Mouse (Mus musculus) megakaryocyte, adult 5-6 weeks (primary cell): ENCODE data around the gene Pkd1l3. TPM values are rescaled to one million over a fixed set of nuclear protein-coding genes. Genes with fewer than 3 reads are reported as not detected.

Source experiments
- ATAC-seq: 2 replicates; pipeline ENCODE4 v1.8.0; 2016; ENCODE audit warnings: mild to moderate bottlenecking, inconsistent platforms; ENCODE audit not compliant: poor library complexity, severe bottlenecking
- total RNA-seq, 2 experiments: library from RNA; stranded (forward) in 1 of 2; stranded (reverse) in 1 of 2; fragments of 153-499, 151-499 nt in 1 of 2; fragments of 221-1000, 200-1000 nt in 1 of 2; gene quantifications; 2 replicates each; pipeline versions ENCODE4 v1.2.3 to v1.2.4; 2015 to 2017

The Pkd1l3 gene
- total RNA-seq, 2 experiments from 2014 or later = not detected

- ATAC-seq = no peak
These were observed 1.3 kb downstream of the Pkd1l3 start for GRCm38 (mm10) chr8:109615569-109615968.

DNA sequence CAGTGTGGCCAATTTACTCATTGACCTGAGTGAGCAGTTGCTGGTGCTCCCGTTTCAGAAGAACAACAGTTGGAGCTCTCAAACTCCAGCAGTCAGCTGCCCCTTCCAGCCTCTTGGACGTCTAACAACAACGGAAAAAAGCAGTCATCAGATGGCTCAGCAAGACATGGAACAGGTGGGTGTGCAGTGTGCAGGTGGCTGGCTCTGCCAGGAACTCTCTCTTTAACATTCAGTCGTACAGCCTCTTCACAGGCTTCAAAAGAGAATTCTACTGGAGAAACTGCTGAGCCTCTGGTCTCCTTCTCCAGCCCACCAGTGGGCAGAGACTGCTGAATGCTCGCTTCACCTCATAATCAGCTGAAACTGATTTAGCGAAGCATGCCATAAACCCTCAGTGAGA is 14.3 kb downstream of the Pkd1l3 start:
- no peak for ATAC-seq

DNA sequence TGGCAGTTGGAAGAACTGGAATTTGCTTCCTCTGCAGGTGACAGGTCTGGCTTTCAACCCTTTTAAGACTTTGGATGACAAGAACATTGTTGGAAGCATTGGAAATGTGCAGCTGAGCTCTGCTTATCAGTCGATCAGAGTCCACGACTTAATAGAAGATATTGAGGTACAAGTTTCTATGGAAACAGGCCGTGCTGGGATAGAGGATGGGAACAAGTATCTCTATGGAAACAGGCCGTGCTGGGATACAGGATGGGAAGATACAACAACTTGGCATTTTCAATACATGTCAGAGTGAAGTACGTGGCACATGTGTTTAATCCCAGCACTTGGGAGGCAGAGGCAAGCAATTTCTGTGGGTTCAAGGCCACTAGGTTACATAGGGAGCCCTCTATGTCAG is 18.2 kb downstream of the Pkd1l3 start:
- no peak for ATAC-seq

GRCm38 (mm10) chr8:109635146-109635545 is 20.8 kb downstream of the Pkd1l3 start:
- no peak for ATAC-seq

GRCm38 (mm10) chr8:109638851-109639250 is 24.5 kb downstream of the Pkd1l3 start:
- ATAC-seq = no peak

- no peak for ATAC-seq
These were observed 26.1 kb downstream of the Pkd1l3 start for GRCm38 (mm10) chr8:109640410-109640809.

- ATAC-seq = no peak
These were observed 26.9 kb downstream of the Pkd1l3 start for GRCm38 (mm10) chr8:109641236-109641635.

DNA sequence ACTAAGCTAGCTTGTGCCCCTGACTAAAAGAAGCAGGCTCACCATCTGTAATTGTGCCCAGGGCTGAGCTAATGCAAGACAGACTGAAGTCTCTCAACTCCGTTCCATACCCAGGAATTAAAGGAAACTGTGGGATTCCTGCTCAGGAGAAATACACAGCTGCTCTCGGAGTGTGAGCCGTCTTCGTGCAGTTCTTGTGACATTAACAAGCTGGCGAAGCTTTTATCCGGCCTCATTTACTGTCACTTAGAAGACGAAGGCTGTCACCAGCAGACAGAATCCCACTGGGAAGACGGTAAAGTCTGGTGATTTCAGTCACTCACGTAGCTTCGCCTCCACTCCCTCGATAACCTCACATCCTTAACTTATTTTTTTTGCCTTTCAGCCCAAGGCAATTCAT is 33.0 kb downstream of the Pkd1l3 start:
- no peak for ATAC-seq

- ATAC-seq = no peak
These were observed 34.2 kb downstream of the Pkd1l3 start for GRCm38 (mm10) chr8:109648469-109648868.

GRCm38 (mm10) chr8:109650801-109651200 is 36.5 kb downstream of the Pkd1l3 start:
- ATAC-seq = no peak

DNA sequence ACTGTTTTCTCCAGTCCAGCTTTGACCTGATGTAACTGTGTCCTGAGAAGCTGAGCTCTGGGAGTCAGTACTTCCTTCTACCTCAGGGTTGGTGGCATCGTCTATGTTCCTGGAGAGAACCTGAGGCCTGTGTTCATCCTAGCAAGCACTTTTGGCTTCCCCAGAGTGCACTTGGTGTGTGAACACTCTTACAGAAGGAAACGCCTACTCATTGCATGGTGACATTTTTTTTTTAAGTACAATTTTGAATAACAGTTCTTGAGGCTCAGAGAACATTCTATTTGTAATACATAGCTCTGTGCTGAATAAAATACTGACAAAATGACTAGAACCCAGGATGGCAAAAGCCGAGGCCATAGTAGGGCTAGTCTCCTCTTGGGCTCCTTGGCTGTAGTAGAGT is 42.5 kb downstream of the Pkd1l3 start:
- no peak for ATAC-seq

DNA sequence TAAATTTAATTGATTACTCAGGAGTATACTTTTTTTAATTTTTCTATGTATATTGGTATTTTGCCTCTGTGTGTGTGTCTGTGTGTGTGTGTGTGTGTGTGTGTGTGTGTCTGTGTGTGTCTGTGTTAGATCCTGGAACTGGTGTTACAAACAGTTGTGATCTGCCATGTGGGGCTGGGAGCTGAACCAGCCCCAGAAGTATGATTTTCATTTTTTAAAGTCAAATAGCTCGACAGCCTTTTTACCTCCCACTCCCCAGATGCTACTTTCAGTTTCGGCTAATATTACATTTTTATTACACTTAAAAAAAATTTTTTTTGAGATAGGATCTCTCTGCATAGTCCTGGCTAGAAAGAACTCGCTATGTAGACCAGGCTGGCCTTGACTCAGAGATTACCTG is 48.0 kb downstream of the Pkd1l3 start:
- ATAC-seq = no peak

DNA sequence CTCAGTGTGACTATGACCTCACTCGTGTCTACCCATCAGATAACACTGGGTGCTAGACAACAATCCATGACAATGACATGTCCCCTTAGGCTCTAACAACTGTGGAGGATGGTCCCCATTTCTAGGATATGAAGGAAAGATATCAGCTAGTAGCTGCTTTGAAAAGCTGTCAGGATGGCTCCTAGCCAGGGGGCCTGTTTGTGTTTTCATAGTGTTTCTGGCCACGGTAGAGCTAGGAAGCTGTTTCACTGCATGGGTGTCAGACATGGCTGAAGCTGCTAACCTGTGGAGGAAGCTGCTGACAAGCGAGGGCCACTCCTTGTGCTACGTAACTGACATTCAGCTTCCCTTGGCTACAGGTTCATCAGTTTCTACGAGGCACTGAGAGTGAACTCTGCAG is 52.3 kb downstream of the Pkd1l3 start:
- no peak for ATAC-seq

GRCm38 (mm10) chr8:109672656-109673055 is 58.3 kb downstream of the Pkd1l3 start:
- ATAC-seq = no peak

- ATAC-seq = no peak
These were observed 59.3 kb downstream of the Pkd1l3 start for GRCm38 (mm10) chr8:109673596-109673995.

DNA sequence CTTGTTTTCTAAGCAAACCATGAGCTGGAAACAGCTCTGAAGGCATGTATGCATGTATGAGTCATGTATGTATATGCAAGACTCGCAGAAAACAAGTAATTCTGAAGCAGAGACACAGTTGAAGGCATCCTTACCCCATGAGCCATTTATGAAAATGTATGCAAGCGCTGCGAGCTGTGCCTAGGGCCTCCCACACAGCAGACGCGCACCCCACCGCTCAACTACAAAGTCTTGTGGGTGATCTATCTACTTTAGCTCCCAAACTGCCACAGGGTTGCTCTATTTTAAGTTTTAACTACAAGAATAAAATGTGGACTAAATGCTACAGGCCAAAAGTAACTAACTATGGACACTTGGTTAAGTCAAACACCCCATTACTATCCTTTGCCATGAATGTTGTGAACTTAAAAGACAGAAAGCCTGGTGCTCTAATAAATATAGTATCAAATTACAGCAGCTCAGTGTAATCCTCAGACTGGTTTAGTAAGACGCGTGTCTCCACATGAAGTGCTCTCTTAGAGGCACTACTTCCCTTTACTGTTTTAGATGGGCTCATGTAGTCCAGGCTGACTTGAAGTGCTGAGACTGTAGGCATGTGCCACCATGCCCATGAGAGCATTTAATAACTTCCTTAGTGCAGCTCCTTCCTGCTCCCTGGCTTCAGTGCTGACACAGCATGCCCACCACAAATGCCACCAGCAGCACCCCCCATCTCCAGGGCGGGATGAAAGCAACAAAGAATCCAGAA is 61.8 kb downstream of the Pkd1l3 start:
- no peak for ATAC-seq

DNA sequence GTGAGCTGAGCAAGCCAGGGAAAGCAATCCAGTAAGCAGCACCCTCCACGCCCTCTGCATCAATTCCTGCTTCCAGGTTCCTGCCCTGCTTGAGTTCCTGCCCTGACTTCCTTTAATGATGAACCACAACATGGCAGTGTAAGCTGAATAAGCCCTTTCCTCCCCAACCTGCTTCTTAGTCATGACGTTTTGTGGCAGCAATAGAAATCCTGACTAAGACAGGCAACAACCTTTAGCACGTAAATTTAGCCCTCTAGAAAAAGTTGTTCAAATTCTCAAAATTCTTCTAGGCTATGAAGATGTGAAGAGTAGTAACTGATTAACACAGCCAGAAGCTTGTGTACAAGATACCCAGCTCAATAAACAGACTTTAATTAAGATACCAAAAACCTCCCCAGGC is 67.2 kb downstream of the Pkd1l3 start:
- no peak for ATAC-seq

GRCm38 (mm10) chr8:109682120-109682519 is 67.8 kb downstream of the Pkd1l3 start:
- ATAC-seq = peak; percentile 97

DNA sequence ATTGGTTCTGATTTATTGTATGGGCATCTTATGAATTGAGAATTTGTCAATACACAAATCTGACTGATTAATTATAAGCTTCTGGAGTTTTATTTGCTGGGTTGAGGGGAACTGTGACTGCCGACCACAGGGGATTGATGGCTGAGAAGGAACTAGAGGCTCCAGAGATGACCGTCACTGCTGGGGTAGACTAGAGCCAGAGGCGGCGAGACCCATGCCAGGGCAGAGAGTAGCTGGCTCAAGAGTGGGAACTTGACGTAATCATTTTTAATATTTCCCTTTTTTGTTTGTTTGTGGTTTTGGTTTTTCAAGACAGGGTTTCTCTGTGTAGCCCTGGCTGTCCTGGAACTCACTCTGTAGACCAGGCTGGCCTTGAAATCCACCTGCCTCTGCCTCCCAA is 72.9 kb downstream of the Pkd1l3 start:
- peak; percentile 83 for ATAC-seq

DNA sequence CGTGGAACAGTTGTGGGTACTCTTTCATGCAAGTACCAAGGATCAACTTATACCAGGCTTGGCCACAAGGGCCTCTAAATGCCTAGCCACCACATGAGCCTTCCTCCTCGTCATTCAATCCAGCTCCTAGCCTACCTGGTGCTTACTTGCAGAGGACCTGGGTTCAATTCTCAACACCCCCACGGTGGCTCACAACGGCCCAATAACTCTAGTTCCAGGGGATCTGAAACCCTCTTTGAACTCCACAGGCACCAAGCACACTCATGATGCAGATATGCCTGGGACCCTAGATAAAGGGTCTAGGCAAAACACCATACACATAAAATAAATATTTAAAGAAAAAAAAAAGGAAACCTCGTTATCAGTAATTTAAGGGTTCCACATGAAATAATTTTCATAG is 77.5 kb downstream of the Pkd1l3 start:
- ATAC-seq = peak; percentile 25

DNA sequence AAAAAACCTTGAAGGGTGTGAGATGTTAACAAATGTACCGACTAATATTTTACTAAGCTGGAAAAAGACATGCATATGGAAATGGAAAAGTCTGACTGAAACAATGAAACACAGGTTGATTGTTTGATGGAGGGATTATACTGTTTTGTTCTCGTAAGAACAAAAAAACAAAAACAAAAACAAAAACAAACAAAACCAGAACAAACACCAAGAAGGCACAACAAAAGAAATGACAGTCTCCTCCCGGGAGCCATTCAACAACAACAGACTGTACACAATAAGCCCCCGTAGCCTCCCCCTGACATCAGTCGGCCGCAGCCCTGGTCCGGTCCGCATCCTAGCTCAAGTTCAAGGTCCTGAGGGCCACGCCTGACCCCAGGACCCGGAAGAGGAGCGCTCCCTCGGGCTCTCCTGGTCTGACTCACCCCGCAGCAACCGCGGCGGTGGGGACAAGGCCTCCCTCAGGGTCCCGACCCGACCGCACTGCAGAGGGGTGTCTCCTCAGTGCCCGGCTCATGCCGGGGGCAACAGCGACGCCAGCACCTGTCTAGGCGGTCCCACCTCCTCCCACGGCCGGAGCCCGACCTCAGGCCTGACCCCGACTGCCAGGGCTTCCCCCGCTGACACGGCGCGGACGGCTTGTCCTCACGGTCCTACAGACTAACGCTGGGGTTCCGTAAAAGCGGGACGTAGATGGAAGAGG is 78.3 kb downstream of the Pkd1l3 start:
- ATAC-seq = peak; percentile 48

DNA sequence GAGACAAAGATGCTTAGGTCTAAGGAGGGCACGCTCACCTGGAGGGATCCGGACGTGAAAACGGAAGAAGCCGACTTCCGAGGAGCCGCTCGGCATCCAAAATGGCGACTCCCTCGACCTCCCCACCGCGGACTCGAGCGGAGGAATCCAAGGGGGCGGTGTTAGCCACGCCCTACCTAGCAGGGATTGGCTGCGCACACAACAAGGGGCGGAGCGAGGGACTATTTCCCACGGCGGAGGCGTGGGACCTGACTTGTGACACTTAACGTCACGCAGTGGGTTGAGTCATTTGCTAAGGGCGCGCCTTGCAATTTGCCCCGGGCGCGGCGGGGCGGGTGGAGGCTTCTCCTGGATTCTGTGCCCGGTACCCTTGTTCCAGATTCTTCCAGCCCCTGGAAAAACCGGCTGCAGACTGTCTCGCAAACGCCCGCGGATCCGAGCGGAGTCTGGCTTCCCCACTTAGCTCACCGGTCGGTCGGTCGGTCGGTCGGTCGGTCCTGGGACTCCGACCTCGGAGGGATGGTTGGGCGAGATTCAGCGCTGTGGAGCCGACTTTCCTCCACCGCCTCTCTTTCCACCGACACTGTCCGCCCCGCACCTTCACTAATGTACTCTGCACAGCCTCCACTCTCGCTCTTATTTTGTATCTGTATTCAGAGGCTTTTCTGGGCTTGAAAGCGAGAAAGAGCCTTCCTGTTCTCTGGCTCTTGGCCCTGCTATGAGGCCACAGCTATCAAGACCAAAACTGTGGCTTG is 79.0 kb downstream of the Pkd1l3 start, which contains the start of gene Ist1:
Gene Ist1, minus strand, starts transcription at position 115 of the 755 bp plus-strand sequence.
- ATAC-seq = peak; percentile 89
